18 mouse cellular contexts compared by ENCODE assay signal in the genomic region with DNA sequence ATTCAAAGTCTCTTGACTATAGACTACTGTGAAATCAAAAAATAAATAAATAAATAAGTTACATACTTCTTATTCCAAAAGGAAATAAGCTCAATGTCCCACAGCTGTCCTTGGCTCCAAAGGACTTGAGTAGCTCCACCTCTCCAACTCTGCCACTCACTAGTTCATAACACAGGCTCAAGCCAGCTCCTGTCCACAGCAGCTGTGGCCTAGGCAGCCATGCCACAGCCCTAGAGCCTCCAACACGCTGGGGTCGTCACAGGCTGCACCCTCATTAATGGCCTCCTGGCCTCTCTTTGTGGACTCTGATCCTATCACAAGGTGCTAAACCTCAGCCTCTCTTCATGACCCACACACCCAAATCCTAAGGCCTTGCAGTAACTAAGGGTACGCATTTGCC. TPM values are rescaled to one million over a fixed set of nuclear protein-coding genes. Genes with fewer than 3 reads are reported as not detected.
DNase-seq lines count a peak whose midpoint lies in the region; ATAC-seq and TF ChIP-seq lines count a peak whose summit lies in the region.
"Had no signal": no experiment of that assay in that cellular context is flagged by ENCODE, and none has a peak within 500 bp of the region (broad histone marks: within the 10 kb centered on the region; RNA-seq: fewer than 3 reads in every experiment).

No protein-coding gene starts in this region.

- TF ChIP-seq POLR2A in kidney, adult 2 months (IDR thresholded peaks at IDR 0.05; ENCODE audit: low read depth, low read length): no peak

- peak overlapping the region; percentile 3; the same call in 1 of the 2 replicates for H3K27ac ChIP-seq in kidney, adult 2 months (ENCODE audit: insufficient read depth, low read depth, low read length)
- H3K27ac ChIP-seq in lung, embryonic 16.5 days (ENCODE audit: low read length): no peak overlapping the region
- H3K27ac ChIP-seq in intestine, embryonic 16.5 days (ENCODE audit: low read length): no peak overlapping the region
- H3K27ac ChIP-seq: embryonic facial prominence, embryonic 12.5 days; forebrain, embryonic 15.5 days; heart, adult 2 months; heart, embryonic 15.5 days; hindbrain, embryonic 15.5 days had no signal

- no peak for TF ChIP-seq CTCF in kidney, adult 2 months (conservative IDR thresholded peaks at IDR 0.05; ENCODE audit: insufficient read depth, insufficient read length, low read depth, low read length)

- H3K4me3 ChIP-seq in kidney, adult 2 months (ENCODE audit: insufficient read depth, low read depth, low read length): no peak overlapping the region
- H3K4me3 ChIP-seq in lung, embryonic 16.5 days (ENCODE audit: low read length): no peak overlapping the region
- H3K4me3 ChIP-seq in intestine, embryonic 16.5 days (ENCODE audit: low read length): no peak overlapping the region
- H3K4me3 ChIP-seq: embryonic facial prominence, embryonic 12.5 days; forebrain, embryonic 15.5 days; heart, adult 2 months; heart, embryonic 15.5 days; hindbrain, embryonic 15.5 days had no signal

- no peak for DNase-seq in kidney, adult 2 months
- DNase-seq in kidney, adult 8-10 months: no peak
- DNase-seq in lung, postnatal 10 days: no peak
- no peak for DNase-seq in Muller cell, postnatal 12 days (ENCODE audit: inconsistent ontology term)
- no peak for DNase-seq in frontal cortex, postnatal 36 days (ENCODE audit: low spot score in 2 of 2)
- DNase-seq: adrenal gland, adult 8-10 months; cerebellum, adult 11 months; cerebellum, adult 9-10 months; cerebellum, postnatal 25 days; gastrocnemius, postnatal 14 days; heart, adult 2 months had no signal

- 49% methylated on average over 3 of the region's 3 CpGs for WGBS in kidney, adult 2 months
- WGBS in lung, embryonic 16.5 days: 84% methylated on average over 3 of the region's 3 CpGs
- 68% methylated on average over 3 of the region's 3 CpGs for WGBS in intestine, embryonic 16.5 days

- ATAC-seq in lung, embryonic 16.5 days (ENCODE audit: low read depth): peak; percentile 54
- ATAC-seq in intestine, embryonic 16.5 days: peak; percentile 47
- ATAC-seq: forebrain, embryonic 15.5 days had no signal

- H3K9me3 ChIP-seq in lung, embryonic 16.5 days (ENCODE audit: control insufficient read depth, low read length): no peaks in the 10 kb centered on the region
- H3K9me3 ChIP-seq in intestine, embryonic 16.5 days (ENCODE audit: control insufficient read depth, low read length): no peaks in the 10 kb centered on the region
- H3K9me3 ChIP-seq: embryonic facial prominence, embryonic 12.5 days; forebrain, embryonic 15.5 days; heart, embryonic 15.5 days; hindbrain, embryonic 15.5 days had no signal

- H3K9ac ChIP-seq in lung, embryonic 16.5 days (ENCODE audit: low read length): no peak overlapping the region
- H3K9ac ChIP-seq in intestine, embryonic 16.5 days (ENCODE audit: low read depth, low read length): no peak overlapping the region
- H3K9ac ChIP-seq: embryonic facial prominence, embryonic 12.5 days; forebrain, embryonic 15.5 days; heart, embryonic 15.5 days; hindbrain, embryonic 15.5 days had no signal

- peaks cover 14% of the 10 kb centered on the region for H3K4me1 ChIP-seq in kidney, adult 2 months (ENCODE audit: control insufficient read depth, insufficient read depth, low read length)
- peaks cover 17% of the 10 kb centered on the region for H3K4me1 ChIP-seq in lung, embryonic 16.5 days (replicated peaks; ENCODE audit: control insufficient read depth, insufficient read depth, low read length)
- peaks cover 31% of the 10 kb centered on the region for H3K4me1 ChIP-seq in intestine, embryonic 16.5 days (ENCODE audit: control insufficient read depth, insufficient read depth, low read length)
- H3K4me1 ChIP-seq: hindbrain, embryonic 15.5 days had no signal

- no peaks in the 10 kb centered on the region for H3K36me3 ChIP-seq in kidney, adult 2 months (ENCODE audit: control insufficient read depth, insufficient read depth, low read length)
- H3K36me3 ChIP-seq in lung, embryonic 16.5 days (ENCODE audit: control insufficient read depth, insufficient read depth, low read length): no peaks in the 10 kb centered on the region
- peaks cover 3% of the 10 kb centered on the region; the same call in 1 of the 2 replicates for H3K36me3 ChIP-seq in intestine, embryonic 16.5 days (ENCODE audit: control insufficient read depth, insufficient read depth, low read length)
- H3K36me3 ChIP-seq: embryonic facial prominence, embryonic 12.5 days; forebrain, embryonic 15.5 days; heart, embryonic 15.5 days; hindbrain, embryonic 15.5 days had no signal

- H3K4me2 ChIP-seq in lung, embryonic 16.5 days (ENCODE audit: low read depth, low read length): no peak overlapping the region
- no peak overlapping the region for H3K4me2 ChIP-seq in intestine, embryonic 16.5 days (ENCODE audit: low read depth, low read length)
- H3K4me2 ChIP-seq: embryonic facial prominence, embryonic 12.5 days; forebrain, embryonic 15.5 days; heart, embryonic 11.5 days; heart, embryonic 15.5 days; hindbrain, embryonic 15.5 days had no signal

- no peaks in the 10 kb centered on the region for H3K27me3 ChIP-seq in kidney, adult 2 months (replicated peaks; ENCODE audit: control insufficient read depth, insufficient read depth, low read length)
- no peaks in the 10 kb centered on the region for H3K27me3 ChIP-seq in lung, embryonic 16.5 days (ENCODE audit: control insufficient read depth, insufficient read depth, low read depth, low read length)
- no peaks in the 10 kb centered on the region for H3K27me3 ChIP-seq in intestine, embryonic 16.5 days (replicated peaks; ENCODE audit: control insufficient read depth, insufficient read depth, low read length)
- H3K27me3 ChIP-seq: embryonic facial prominence, embryonic 12.5 days; forebrain, embryonic 15.5 days; heart, embryonic 15.5 days; hindbrain, embryonic 15.5 days had no signal

RNA-seq across cellular contexts. Expression of a gene that starts 18.7 kb away (rescaled TPM):
- 63.7 and 70.5 TPM in 2 replicates for polyA plus RNA-seq in kidney, adult 2 months (2012; rRNA removed)
- 54.2 and 58.1 TPM in 2 replicates for polyA plus RNA-seq in lung, embryonic 16.5 days (2015; fragmentation: Nextera tagmentation; extraction: Ambion mirVana)
- 18.7 and 21.0 TPM in 2 replicates for polyA plus RNA-seq in intestine, embryonic 16.5 days (2015; fragmentation: Nextera tagmentation; extraction: Ambion mirVana)
